Mouse (Mus musculus): ENCODE data around the gene Cym. TPM values are rescaled to one million over a fixed set of nuclear protein-coding genes. Genes with fewer than 3 reads are reported as not detected.

Gene Cym
- 0.11 TPM in 1 of 2 replicates, not detected in the other for polyA plus RNA-seq (2016; fragmentation: Nextera tagmentation; extraction: Ambion mirVana)

DNA sequence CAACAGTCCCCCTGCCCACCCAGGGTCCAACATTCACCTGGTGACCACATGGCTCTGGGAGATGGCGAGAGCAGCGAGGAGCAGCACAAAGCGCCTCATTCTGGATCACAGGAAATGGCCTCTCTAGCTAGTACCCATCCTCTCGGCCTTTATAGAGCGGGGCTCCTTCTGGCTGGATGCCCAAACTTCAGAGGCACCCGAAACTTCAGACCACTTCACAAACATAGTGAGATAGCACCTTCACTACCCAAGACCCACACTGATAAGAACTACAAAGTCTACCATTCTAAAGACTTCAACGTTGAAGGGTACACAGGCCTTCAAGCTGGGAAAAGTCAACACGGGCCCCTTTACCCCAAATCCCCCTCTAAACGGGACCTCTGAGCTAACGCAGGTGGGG is at the start of gene Cym:
TSS of gene Cym (minus strand) at position 125 of the 400 bp plus-strand sequence.
- no peaks in the 10 kb centered on the region for H3K36me3 ChIP-seq (replicated peaks)
- DNase-seq (ENCODE audit: low spot score): no peak
- H3K27me3 ChIP-seq (replicated peaks; ENCODE audit: low read depth, poor library complexity, severe bottlenecking): no peaks in the 10 kb centered on the region
- WGBS: 85% methylated on average over 10 of the region's 10 CpGs
- H3K9me3 ChIP-seq: no peaks in the 10 kb centered on the region
- no peak within 1 kb of the TSS for H3K27ac ChIP-seq (replicated peaks)
- no peaks in the 10 kb centered on the region for H3K4me1 ChIP-seq
- H3K4me3 ChIP-seq: no peak within 1 kb of the TSS

DNA sequence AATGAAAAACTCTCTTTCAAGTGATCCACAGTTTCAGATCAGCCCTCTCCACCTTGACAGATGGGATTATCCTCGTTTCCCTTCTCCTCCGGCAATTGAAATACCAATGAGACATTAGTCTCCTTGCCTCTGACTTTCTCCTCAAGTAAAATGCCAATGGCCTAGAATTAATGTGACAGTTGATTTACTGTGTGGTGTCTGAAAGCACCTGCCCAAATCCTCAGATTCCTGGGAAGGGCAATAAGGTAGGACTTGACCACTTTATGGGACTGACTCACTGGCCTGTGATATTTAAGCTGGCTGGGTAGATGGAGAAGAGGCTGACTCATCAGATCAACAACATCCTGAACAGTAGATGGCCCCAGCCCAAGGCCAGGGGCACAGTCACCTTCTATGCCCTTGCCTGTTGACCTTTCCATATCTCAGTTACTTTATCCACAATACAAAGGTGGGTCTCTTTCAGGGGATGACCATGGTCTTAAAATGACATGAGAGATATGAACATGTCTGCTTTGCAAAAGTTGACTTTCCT is 45.3 kb upstream of the Cym start:
- DNase-seq (ENCODE audit: low spot score): no peak
- Histone ChIP-seq H3K4me1 (peaks cover under 1% of the 10 kb centered on the region; the same call in 1 of the 2 replicates), H3K4me3 (no peak overlapping the region), H3K36me3 (replicated peaks) (no peaks in the 10 kb centered on the region), H3K27me3 (replicated peaks; ENCODE audit: low read depth, poor library complexity, severe bottlenecking) (no peaks in the 10 kb centered on the region), H3K9me3 (no peaks in the 10 kb centered on the region), H3K27ac (replicated peaks) (no peak overlapping the region)
- 72% methylated on average over 2 of the region's 2 CpGs for WGBS

DNA sequence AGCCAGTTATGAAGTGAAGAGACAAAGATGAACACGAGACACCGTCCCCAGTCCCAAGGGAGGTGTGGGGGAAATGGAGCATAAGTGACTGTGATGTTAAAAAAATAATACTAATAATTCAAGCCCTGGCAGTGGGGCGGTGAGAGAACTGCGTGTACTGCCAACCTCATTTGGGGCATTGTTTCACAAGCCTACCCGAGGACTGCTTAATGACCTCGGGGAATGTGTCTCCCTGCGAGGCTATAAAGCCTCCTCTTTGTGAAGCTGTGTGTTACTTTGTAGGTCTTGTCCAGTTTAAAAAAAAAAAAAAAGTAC is 40.3 kb upstream of the Cym start:
- H3K36me3 ChIP-seq (replicated peaks): no peaks in the 10 kb centered on the region
- peaks cover 15% of the 10 kb centered on the region for H3K4me1 ChIP-seq
- no peak overlapping the region for H3K4me3 ChIP-seq
- H3K27me3 ChIP-seq (replicated peaks; ENCODE audit: low read depth, poor library complexity, severe bottlenecking): no peaks in the 10 kb centered on the region
- DNase-seq (ENCODE audit: low spot score): no peak
- 43% methylated on average over 7 of the region's 7 CpGs for WGBS
- H3K27ac ChIP-seq (replicated peaks): peak overlapping the region; percentile 51; the same call in 1 of the 2 replicates
- H3K9me3 ChIP-seq: no peaks in the 10 kb centered on the region

DNA sequence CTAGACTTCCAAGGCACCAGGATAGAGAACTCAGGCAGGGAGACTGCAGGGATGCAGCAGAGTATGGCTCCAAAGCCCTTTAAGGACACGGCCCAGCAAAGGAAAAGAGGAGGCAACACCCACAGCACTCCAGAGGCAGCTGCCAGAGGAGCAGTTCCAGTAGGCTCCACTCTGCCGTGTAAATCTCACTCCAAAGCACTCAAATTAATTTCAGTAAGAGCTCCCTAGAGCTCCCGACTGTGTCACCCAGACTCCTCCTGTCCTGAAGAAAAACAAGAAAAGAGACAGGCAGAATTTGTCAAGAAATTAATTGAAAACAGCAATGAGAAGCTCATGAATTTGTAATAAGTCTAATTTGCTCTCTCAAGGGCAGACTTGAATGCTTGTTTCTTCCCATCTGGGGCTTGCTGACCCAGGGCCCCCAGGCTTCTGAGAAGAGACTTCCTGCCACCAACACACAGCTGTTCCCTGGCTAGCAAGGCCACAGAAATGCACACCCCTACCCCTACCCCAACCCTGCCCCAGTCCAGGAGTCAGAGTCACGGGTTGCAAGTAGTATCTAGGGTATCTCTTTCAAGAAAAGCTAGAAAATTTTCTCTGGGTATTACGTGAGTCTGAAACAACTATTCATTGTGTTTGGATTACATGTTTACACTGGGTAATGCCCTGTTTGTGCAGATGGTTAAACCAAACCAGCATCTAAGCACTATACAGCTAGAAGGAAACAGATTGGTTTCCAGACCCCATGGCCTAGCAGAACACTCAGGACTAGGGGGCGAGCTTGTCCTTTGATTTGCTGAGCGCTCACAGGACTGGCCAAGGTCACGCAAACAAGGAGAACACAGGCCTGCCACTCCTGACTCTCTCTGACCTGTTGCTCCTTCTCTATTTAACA is 39.7 kb upstream of the Cym start:
- Histone ChIP-seq H3K27ac (replicated peaks) (peak overlapping the region; percentile 69), H3K4me1 (peaks cover 15% of the 10 kb centered on the region), H3K27me3 (replicated peaks; ENCODE audit: low read depth, poor library complexity, severe bottlenecking) (no peaks in the 10 kb centered on the region), H3K4me3 (no peak overlapping the region), H3K36me3 (replicated peaks) (no peaks in the 10 kb centered on the region), H3K9me3 (no peaks in the 10 kb centered on the region)
- peak; percentile 65 for DNase-seq (ENCODE audit: low spot score)
- WGBS: 33% methylated on average over 8 of the region's 8 CpGs

DNA sequence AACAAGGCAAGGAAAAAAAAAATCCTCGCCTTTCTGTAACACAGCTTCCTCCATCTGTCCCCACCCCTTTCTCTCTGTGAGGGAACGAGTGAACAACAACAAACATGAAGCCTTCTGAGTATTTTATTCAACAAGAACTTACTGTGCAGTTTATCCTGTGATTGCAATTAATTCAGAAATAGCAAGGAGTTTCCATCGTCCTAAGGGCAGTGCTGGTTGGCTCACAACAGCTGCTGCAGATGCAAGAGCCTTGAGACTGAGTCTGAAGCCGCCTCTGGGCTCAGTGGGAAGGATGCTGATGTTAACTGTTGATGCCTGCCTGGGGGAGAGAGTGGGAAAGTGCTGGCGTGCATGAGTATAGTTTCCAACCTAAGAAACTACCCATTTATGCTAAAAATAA is 36.4 kb upstream of the Cym start:
- peaks cover 15% of the 10 kb centered on the region for H3K4me1 ChIP-seq
- no peaks in the 10 kb centered on the region for H3K36me3 ChIP-seq (replicated peaks)
- no peak for DNase-seq (ENCODE audit: low spot score)
- H3K27ac ChIP-seq (replicated peaks): no peak overlapping the region
- H3K4me3 ChIP-seq: no peak overlapping the region
- 61% methylated on average over 5 of the region's 5 CpGs for WGBS
- H3K9me3 ChIP-seq: no peaks in the 10 kb centered on the region
- no peaks in the 10 kb centered on the region; the same call in 1 of the 2 replicates for H3K27me3 ChIP-seq (replicated peaks; ENCODE audit: low read depth, poor library complexity, severe bottlenecking)

DNA sequence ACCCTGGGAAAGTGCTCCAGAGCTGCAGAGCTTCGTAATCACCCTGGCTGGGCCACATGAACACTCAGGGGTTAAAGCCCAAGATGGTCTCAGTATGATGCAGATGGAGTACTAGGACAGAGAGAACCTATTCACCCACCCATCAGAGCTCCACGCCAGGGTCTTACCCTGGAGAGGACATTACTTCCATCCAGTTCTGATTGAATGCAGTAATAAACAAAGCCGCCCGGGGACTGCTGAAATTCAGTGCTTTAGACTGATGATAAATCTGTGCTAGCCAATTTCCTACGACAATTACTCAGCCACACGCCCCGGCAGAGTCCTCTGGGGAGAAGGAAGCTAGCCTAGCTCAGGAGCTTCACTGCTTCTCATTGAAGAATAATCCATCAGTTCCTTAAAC is 35.2 kb upstream of the Cym start:
- no peak for DNase-seq (ENCODE audit: low spot score)
- Histone ChIP-seq H3K27ac (replicated peaks) (no peak overlapping the region), H3K4me1 (peaks cover 17% of the 10 kb centered on the region), H3K9me3 (no peaks in the 10 kb centered on the region), H3K36me3 (replicated peaks) (no peaks in the 10 kb centered on the region), H3K4me3 (no peak overlapping the region), H3K27me3 (replicated peaks; ENCODE audit: low read depth, poor library complexity, severe bottlenecking) (no peaks in the 10 kb centered on the region; the same call in 1 of the 2 replicates)
- 80% methylated on average over 7 of the region's 7 CpGs for WGBS

DNA sequence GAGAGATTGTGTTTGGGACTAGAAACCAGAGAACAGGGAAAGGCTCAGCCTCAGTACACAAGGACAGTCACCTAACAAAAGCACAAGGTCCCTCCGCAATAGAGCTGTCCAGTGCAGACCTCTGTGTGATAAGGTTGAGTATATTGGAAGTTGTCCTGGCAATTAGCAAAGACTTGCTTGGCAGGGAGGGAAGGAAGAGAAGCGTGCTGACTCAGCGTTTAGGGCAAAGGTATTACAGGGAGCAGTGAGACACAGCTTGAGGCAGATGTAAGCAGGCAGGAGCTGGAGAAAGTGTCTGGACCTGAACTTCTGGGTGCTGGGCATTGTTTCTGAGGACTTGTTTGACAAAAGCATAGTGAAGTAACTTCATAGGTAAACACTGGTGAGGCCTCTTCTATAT is 34.5 kb upstream of the Cym start:
- H3K4me1 ChIP-seq: peaks cover 9% of the 10 kb centered on the region
- no peaks in the 10 kb centered on the region for H3K36me3 ChIP-seq (replicated peaks)
- 82% methylated on average over 3 of the region's 3 CpGs for WGBS
- H3K27ac ChIP-seq (replicated peaks): no peak overlapping the region
- DNase-seq (ENCODE audit: low spot score): no peak
- H3K4me3 ChIP-seq: no peak overlapping the region
- H3K9me3 ChIP-seq: no peaks in the 10 kb centered on the region
- no peaks in the 10 kb centered on the region; the same call in 1 of the 2 replicates for H3K27me3 ChIP-seq (replicated peaks; ENCODE audit: low read depth, poor library complexity, severe bottlenecking)

DNA sequence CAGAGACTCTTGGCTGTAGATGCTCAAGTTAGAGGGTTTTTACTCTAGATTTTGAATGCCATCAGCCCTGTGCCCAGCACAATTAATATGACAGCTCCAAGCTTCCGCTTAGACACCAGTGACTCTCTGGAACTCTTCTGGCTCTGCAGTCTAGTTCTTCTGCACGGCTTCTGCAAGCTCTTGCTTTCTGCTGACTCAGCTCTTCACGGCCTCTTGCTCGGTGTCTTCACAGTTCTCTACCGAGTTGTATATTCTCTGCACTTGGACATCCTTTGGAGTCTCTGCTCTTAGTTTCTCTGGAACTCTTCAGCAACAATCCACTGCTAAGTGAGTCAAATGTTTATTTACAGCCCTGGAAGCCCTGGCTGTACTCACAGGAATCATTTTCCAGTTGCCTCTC is 32.4 kb upstream of the Cym start:
- DNase-seq (ENCODE audit: low spot score): no peak
- Histone ChIP-seq H3K27ac (replicated peaks) (no peak overlapping the region), H3K9me3 (no peaks in the 10 kb centered on the region), H3K4me3 (no peak overlapping the region), H3K36me3 (replicated peaks) (no peaks in the 10 kb centered on the region), H3K4me1 (0 out of 2 replicates have a peak, but pooled peaks cover 11% of the 10 kb centered on the region), H3K27me3 (replicated peaks; ENCODE audit: low read depth, poor library complexity, severe bottlenecking) (no peaks in the 10 kb centered on the region; the same call in 1 of the 2 replicates)
- WGBS: 82% methylated on average over 5 of the region's 5 CpGs

DNA sequence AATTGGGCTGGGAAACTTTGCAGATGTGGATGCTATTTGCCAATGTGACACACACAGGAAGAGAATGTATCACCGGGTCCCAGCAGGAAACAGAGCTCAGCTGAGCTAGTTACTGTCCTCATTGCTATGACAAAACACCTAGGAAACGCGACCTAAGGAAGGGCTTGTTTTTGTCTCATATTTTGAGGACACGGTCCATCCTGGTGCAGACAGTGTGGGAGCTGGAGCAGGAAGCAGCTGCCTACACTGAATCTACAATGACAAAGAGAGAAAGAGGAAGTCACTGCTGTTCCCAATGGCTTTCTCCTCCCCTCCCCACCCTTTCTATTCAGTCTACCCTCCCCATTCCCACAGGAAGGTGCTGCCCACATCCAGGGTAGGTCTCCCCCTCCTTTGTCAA is 30.5 kb upstream of the Cym start:
- H3K9me3 ChIP-seq: no peaks in the 10 kb centered on the region
- H3K27me3 ChIP-seq (replicated peaks; ENCODE audit: low read depth, poor library complexity, severe bottlenecking): no peaks in the 10 kb centered on the region; the same call in 1 of the 2 replicates
- no peaks in the 10 kb centered on the region for H3K36me3 ChIP-seq (replicated peaks)
- no peak overlapping the region for H3K4me3 ChIP-seq
- DNase-seq (ENCODE audit: low spot score): no peak
- 81% methylated on average over 4 of the region's 4 CpGs for WGBS
- no peak overlapping the region for H3K27ac ChIP-seq (replicated peaks)
- H3K4me1 ChIP-seq: peaks cover 16% of the 10 kb centered on the region; the same call in 1 of the 2 replicates

DNA sequence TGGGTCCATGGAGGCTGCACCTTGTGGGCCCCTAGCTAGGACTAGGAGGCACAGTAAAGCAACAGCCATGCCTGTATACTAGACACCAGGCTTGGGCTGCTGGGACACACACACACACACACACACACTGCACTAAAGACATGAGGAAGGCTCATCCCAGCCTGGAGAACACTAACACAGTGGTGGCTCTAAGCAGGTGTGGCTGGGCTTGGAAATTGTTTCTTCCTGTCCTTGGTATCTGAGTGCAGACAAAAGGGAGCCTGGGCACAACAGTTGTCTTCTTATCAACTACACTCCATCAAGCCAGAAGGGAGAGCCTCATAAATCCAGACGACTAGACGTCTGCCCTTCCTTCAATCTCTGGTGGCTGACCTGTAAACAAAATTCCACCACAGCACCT is 28.8 kb upstream of the Cym start:
- Histone ChIP-seq H3K36me3 (replicated peaks) (no peaks in the 10 kb centered on the region), H3K4me3 (no peak overlapping the region), H3K27ac (replicated peaks) (no peak overlapping the region), H3K9me3 (no peaks in the 10 kb centered on the region), H3K27me3 (replicated peaks; ENCODE audit: low read depth, poor library complexity, severe bottlenecking) (no peaks in the 10 kb centered on the region; the same call in 1 of the 2 replicates), H3K4me1 (peaks cover 19% of the 10 kb centered on the region; the same call in 1 of the 2 replicates)
- WGBS: 76% methylated on average over 2 of the region's 2 CpGs
- no peak for DNase-seq (ENCODE audit: low spot score)

DNA sequence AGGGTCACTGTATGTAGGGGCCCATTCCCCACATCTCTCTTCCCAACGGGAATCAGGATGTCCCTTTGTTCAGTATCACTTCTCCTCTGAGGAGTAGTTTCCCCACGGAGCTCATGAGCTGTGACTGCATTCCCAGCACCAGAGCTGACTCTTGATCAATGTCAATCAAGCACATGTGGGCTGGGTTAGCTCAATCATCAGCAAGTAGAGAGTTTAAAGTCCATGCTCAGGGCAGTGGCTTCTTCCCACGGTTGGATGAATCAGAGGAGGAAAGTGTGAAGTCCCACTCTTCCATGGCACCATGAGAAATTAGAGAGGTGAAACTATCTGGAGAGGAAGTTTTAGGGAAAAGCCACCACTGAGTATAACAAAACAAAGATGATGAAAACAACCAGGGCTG is 27.5 kb upstream of the Cym start:
- Histone ChIP-seq H3K4me1 (peaks cover 19% of the 10 kb centered on the region; the same call in 1 of the 2 replicates), H3K9me3 (no peaks in the 10 kb centered on the region), H3K4me3 (no peak overlapping the region), H3K27ac (replicated peaks) (no peak overlapping the region), H3K36me3 (replicated peaks) (no peaks in the 10 kb centered on the region), H3K27me3 (replicated peaks; ENCODE audit: low read depth, poor library complexity, severe bottlenecking) (no peaks in the 10 kb centered on the region; the same call in 1 of the 2 replicates)
- 52% methylated on average over 3 of the region's 3 CpGs for WGBS
- DNase-seq (ENCODE audit: low spot score): no peak

DNA sequence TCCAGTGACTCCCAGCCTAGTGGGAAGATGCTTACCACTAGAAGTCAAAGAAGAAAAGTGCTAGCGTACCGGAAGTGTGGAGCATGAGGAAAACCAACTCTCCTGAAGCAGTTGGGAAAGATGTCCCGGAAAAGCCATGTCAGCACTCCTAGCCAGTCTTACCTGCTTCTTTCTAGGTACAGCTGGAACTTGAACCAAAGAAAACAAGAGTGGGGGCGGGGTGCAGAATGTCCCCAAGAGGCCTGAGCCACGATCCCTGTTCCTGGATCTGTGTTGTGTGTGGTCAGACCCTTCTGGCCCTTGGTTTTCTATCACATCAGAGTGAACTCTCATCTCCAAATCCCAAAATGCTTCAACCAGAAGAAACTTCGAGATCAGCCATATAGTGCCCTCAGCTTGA is 25.3 kb upstream of the Cym start:
- Histone ChIP-seq H3K27ac (replicated peaks) (no peak overlapping the region), H3K27me3 (replicated peaks; ENCODE audit: low read depth, poor library complexity, severe bottlenecking) (no peaks in the 10 kb centered on the region), H3K9me3 (no peaks in the 10 kb centered on the region), H3K4me3 (no peak overlapping the region), H3K36me3 (replicated peaks) (no peaks in the 10 kb centered on the region), H3K4me1 (peaks cover 15% of the 10 kb centered on the region; the same call in 1 of the 2 replicates)
- DNase-seq (ENCODE audit: low spot score): no peak
- WGBS: 77% methylated on average over 6 of the region's 6 CpGs
